Mouse (Mus musculus): ENCODE data around the gene B3galt4. TPM values are rescaled to one million over a fixed set of nuclear protein-coding genes. Genes with fewer than 3 reads are reported as not detected.

The B3galt4 gene
- polyA plus RNA-seq, 1 experiment from 2014 or later: 2.8 TPM

- Histone ChIP-seq H3K27me3 (ENCODE audit: control insufficient read depth, insufficient read depth, low read length) (no peaks in the 10 kb centered on the region), H3K9me3 (replicated peaks; ENCODE audit: control insufficient read depth, low read length) (no peaks in the 10 kb centered on the region), H3K9ac (ENCODE audit: low read depth, low read length) (no peak overlapping the region), H3K4me3 (ENCODE audit: low read depth, low read length) (no peak overlapping the region), H3K4me2 (no peak overlapping the region), H3K27ac (ENCODE audit: low read depth, low read length) (no peak overlapping the region), H3K36me3 (ENCODE audit: control insufficient read depth, insufficient read depth, low read length) (no peaks in the 10 kb centered on the region), H3K4me1 (ENCODE audit: control insufficient read depth, insufficient read depth, low read length) (peaks cover 3% of the 10 kb centered on the region; the same call in 1 of the 2 replicates)
- 47% methylated on average over 4 of the region's 4 CpGs for WGBS (ENCODE audit: insufficient replicate concordance)
- no peak for ATAC-seq (replicated peaks; ENCODE audit: insufficient number of reproducible peaks, low FRiP score, low TSS enrichment)
Observed at GRCm38 (mm10) chr17:33901653-33902052, 49.6 kb downstream of the B3galt4 start.

GRCm38 (mm10) chr17:33900989-33901314 lies 50.3 kb downstream of the B3galt4 start:
- peaks cover 3% of the 10 kb centered on the region; the same call in 1 of the 2 replicates for H3K4me1 ChIP-seq (ENCODE audit: control insufficient read depth, insufficient read depth, low read length)
- no peak for ATAC-seq (replicated peaks; ENCODE audit: insufficient number of reproducible peaks, low FRiP score, low TSS enrichment)
- H3K9ac ChIP-seq (ENCODE audit: low read depth, low read length): no peak overlapping the region
- no peak overlapping the region for H3K27ac ChIP-seq (ENCODE audit: low read depth, low read length)
- no peaks in the 10 kb centered on the region for H3K9me3 ChIP-seq (replicated peaks; ENCODE audit: control insufficient read depth, low read length)
- no peak overlapping the region for H3K4me3 ChIP-seq (ENCODE audit: low read depth, low read length)
- WGBS (ENCODE audit: insufficient replicate concordance): 78% methylated on average over 4 of the region's 4 CpGs
- H3K36me3 ChIP-seq (ENCODE audit: control insufficient read depth, insufficient read depth, low read length): no peaks in the 10 kb centered on the region
- no peak overlapping the region for H3K4me2 ChIP-seq
- H3K27me3 ChIP-seq (ENCODE audit: control insufficient read depth, insufficient read depth, low read length): no peaks in the 10 kb centered on the region

- Histone ChIP-seq H3K36me3 (ENCODE audit: control insufficient read depth, insufficient read depth, low read length) (no peaks in the 10 kb centered on the region), H3K4me2 (no peak overlapping the region), H3K4me1 (ENCODE audit: control insufficient read depth, insufficient read depth, low read length) (peaks cover 3% of the 10 kb centered on the region; the same call in 1 of the 2 replicates), H3K27ac (ENCODE audit: low read depth, low read length) (no peak overlapping the region), H3K9ac (ENCODE audit: low read depth, low read length) (no peak overlapping the region), H3K27me3 (ENCODE audit: control insufficient read depth, insufficient read depth, low read length) (no peaks in the 10 kb centered on the region), H3K9me3 (replicated peaks; ENCODE audit: control insufficient read depth, low read length) (no peaks in the 10 kb centered on the region), H3K4me3 (ENCODE audit: low read depth, low read length) (no peak overlapping the region)
- no peak for ATAC-seq (replicated peaks; ENCODE audit: insufficient number of reproducible peaks, low FRiP score, low TSS enrichment)
- 53% methylated on average over 7 of the region's 7 CpGs for WGBS (ENCODE audit: insufficient replicate concordance)
Observed at GRCm38 (mm10) chr17:33900281-33900988, 50.9 kb downstream of the B3galt4 start.

Other genes with a start within 250 kb of the B3galt4 start
- 73.6 and 83.2 TPM in 2 replicates for gene March2, start 232.8 kb downstream of the B3galt4 start, polyA plus RNA-seq (2014; fragmentation: Nextera tagmentation; extraction: Ambion mirVana)
- gene Rab11b, start 191.0 kb downstream of the B3galt4 start, polyA plus RNA-seq (2014; fragmentation: Nextera tagmentation; extraction: Ambion mirVana): 254 and 285 TPM in 2 replicates
- 7.6 and 10.5 TPM in 2 replicates for gene Angptl4, start 169.7 kb downstream of the B3galt4 start, polyA plus RNA-seq (2014; fragmentation: Nextera tagmentation; extraction: Ambion mirVana)
- 30.1 and 43.2 TPM in 2 replicates for gene Kank3, start 141.0 kb downstream of the B3galt4 start, polyA plus RNA-seq (2014; fragmentation: Nextera tagmentation; extraction: Ambion mirVana)
- 654 and 701 TPM in 2 replicates for gene Rps28, start 126.9 kb downstream of the B3galt4 start, polyA plus RNA-seq (2014; fragmentation: Nextera tagmentation; extraction: Ambion mirVana)
- gene Ndufa7, start 126.9 kb downstream of the B3galt4 start, polyA plus RNA-seq (2014; fragmentation: Nextera tagmentation; extraction: Ambion mirVana): 457 and 481 TPM in 2 replicates
- gene Cd320, start 108.4 kb downstream of the B3galt4 start, polyA plus RNA-seq (2014; fragmentation: Nextera tagmentation; extraction: Ambion mirVana): 60.8 and 63.9 TPM in 2 replicates
- not detected in 2 replicates for gene Gm7029, start 77.7 kb downstream of the B3galt4 start, polyA plus RNA-seq (2014; fragmentation: Nextera tagmentation; extraction: Ambion mirVana)
- gene Kifc1, start 60.8 kb downstream of the B3galt4 start, polyA plus RNA-seq (2014; fragmentation: Nextera tagmentation; extraction: Ambion mirVana): 8.1 and 11.8 TPM in 2 replicates
- not detected in 2 replicates for gene Platr17, start 46.4 kb downstream of the B3galt4 start, polyA plus RNA-seq (2014; fragmentation: Nextera tagmentation; extraction: Ambion mirVana)
- 26.4 and 37.0 TPM in 2 replicates for gene Daxx, start 42.1 kb downstream of the B3galt4 start, polyA plus RNA-seq (2014; fragmentation: Nextera tagmentation; extraction: Ambion mirVana)
- 22.0 and 23.4 TPM in 2 replicates for gene Tapbp, start 35.6 kb downstream of the B3galt4 start, polyA plus RNA-seq (2014; fragmentation: Nextera tagmentation; extraction: Ambion mirVana)
- 7.2 and 7.8 TPM in 2 replicates for gene Zbtb22, start 35.6 kb downstream of the B3galt4 start, polyA plus RNA-seq (2014; fragmentation: Nextera tagmentation; extraction: Ambion mirVana)
- gene Rgl2, start 21.9 kb downstream of the B3galt4 start, polyA plus RNA-seq (2014; fragmentation: Nextera tagmentation; extraction: Ambion mirVana): 25.8 and 27.8 TPM in 2 replicates
- gene Pfdn6, start 11.1 kb downstream of the B3galt4 start, polyA plus RNA-seq (2014; fragmentation: Nextera tagmentation; extraction: Ambion mirVana): 147 and 151 TPM in 2 replicates
- 18.3 and 19.7 TPM in 2 replicates for gene Wdr46, start 10.8 kb downstream of the B3galt4 start, polyA plus RNA-seq (2014; fragmentation: Nextera tagmentation; extraction: Ambion mirVana)
- gene Vps52, start 4.3 kb upstream of the B3galt4 start, polyA plus RNA-seq (2014; fragmentation: Nextera tagmentation; extraction: Ambion mirVana): 28.1 and 29.5 TPM in 2 replicates
- 1,135 and 1,150 TPM in 2 replicates for gene Rps18, start 4.5 kb upstream of the B3galt4 start, polyA plus RNA-seq (2014; fragmentation: Nextera tagmentation; extraction: Ambion mirVana)
- gene H2-K1, start 48.9 kb upstream of the B3galt4 start, polyA plus RNA-seq (2014; fragmentation: Nextera tagmentation; extraction: Ambion mirVana): 13.8 and 13.9 TPM in 2 replicates
- gene Ring1, start 73.2 kb upstream of the B3galt4 start, polyA plus RNA-seq (2014; fragmentation: Nextera tagmentation; extraction: Ambion mirVana): 3.9 and 4.4 TPM in 2 replicates
- 29.4 and 35.5 TPM in 2 replicates for gene H2-Ke6, start 76.6 kb upstream of the B3galt4 start, polyA plus RNA-seq (2014; fragmentation: Nextera tagmentation; extraction: Ambion mirVana)
- 61.4 and 67.2 TPM in 2 replicates for gene Slc39a7, start 80.2 kb upstream of the B3galt4 start, polyA plus RNA-seq (2014; fragmentation: Nextera tagmentation; extraction: Ambion mirVana)
- 13.8 and 14.6 TPM in 2 replicates for gene Rxrb, start 80.3 kb upstream of the B3galt4 start, polyA plus RNA-seq (2014; fragmentation: Nextera tagmentation; extraction: Ambion mirVana)
- 0.31 and 0.70 TPM in 2 replicates for gene Col11a2, start 87.9 kb upstream of the B3galt4 start, polyA plus RNA-seq (2014; fragmentation: Nextera tagmentation; extraction: Ambion mirVana)
- gene H2-Oa, start 140.9 kb upstream of the B3galt4 start, polyA plus RNA-seq (2014; fragmentation: Nextera tagmentation; extraction: Ambion mirVana): 0.34 and 1.2 TPM in 2 replicates
- gene H2-DMa, start 168.1 kb upstream of the B3galt4 start, polyA plus RNA-seq (2014; fragmentation: Nextera tagmentation; extraction: Ambion mirVana): 6.2 and 8.1 TPM in 2 replicates
- 59.7 and 105 TPM in 2 replicates for gene Brd2, start 171.1 kb upstream of the B3galt4 start, polyA plus RNA-seq (2014; fragmentation: Nextera tagmentation; extraction: Ambion mirVana)
- 0.20 TPM in 1 of 2 replicates, not detected in the other for gene H2-DMb2, start 191.8 kb upstream of the B3galt4 start, polyA plus RNA-seq (2014; fragmentation: Nextera tagmentation; extraction: Ambion mirVana)
- gene H2-DMb1, start 201.6 kb upstream of the B3galt4 start, polyA plus RNA-seq (2014; fragmentation: Nextera tagmentation; extraction: Ambion mirVana): 0.27 and 0.29 TPM in 2 replicates
- 0.63 and 0.86 TPM in 2 replicates for gene Tap1, start 236.1 kb upstream of the B3galt4 start, polyA plus RNA-seq (2014; fragmentation: Nextera tagmentation; extraction: Ambion mirVana)
- 0.42 and 0.59 TPM in 2 replicates for gene Psmb9, start 236.3 kb upstream of the B3galt4 start, polyA plus RNA-seq (2014; fragmentation: Nextera tagmentation; extraction: Ambion mirVana)
- gene Psmb8, start 246.2 kb upstream of the B3galt4 start, polyA plus RNA-seq (2014; fragmentation: Nextera tagmentation; extraction: Ambion mirVana): 1.5 and 2.5 TPM in 2 replicates

Measured in heart, embryonic 11.5 days (tissue).